Mouse (Mus musculus) cerebellum, adult 9-11 months (tissue): ENCODE data around the gene Dusp14.
A peak's percentile ranks its signal among the peaks of the same experiment; 100 is the strongest.

Experiments used
- DNase-seq: peaks from one replicate; pipeline ENCODE4 v3.0.0; 2022

The Dusp14 gene

DNA sequence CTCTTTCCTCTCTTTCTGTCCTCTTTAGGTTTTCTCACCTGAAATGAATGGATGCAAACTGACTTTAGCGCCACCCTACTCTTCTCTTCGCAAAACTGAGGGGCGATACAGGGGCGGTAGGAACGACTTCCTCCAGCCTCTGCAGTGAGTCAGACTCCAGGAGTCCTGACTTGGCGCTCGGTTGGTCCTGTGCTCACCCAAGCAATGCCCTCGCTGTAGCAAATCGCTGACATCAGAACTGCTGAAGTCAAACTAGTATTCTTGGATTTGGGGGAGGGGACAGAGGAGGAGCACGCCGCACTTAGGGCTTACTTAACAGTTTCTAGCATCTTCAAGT, at the start of gene Dusp14:
Gene Dusp14, minus strand, starts transcription at position 228 of the 337 bp plus-strand sequence.
- peak; percentile 38 for DNase-seq

DNA sequence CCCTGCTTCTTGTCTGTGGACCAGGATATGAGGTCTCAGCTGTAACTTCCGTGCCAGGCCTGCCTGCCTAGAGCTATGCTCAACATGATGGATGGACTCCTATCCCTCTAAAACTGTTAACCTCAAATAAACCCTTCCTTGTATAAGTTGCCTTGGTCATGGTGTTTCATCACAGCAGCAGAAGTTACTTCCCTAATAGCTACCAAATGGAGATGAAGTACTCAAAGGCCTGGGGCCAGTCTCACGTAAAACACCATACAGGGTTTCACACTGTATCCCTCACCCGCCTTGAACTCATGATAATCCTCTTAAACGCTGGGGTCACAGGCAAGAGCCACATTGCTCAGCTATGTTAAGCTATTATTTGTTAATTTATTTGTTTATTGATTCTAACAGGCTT, 48.4 kb upstream of the Dusp14 start:
- DNase-seq = no peak

DNA sequence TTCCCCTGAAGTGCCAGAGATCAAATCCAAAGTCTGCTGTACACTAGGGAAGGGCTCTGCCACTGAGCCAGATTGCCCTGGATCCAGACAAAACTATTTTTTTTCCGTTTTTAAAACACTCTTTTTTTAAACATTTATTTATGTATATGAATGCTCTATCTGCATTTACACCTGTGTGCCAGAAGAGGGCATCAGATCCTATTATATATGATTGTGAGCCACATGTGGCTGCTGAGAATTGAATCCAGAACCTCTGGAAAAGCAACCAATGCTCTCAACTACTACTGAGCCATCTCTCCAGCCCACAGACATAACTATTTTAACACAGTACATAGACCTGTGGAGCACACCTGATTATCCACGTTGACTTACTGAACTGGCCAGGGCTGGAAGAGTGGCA, 47.2 kb upstream of the Dusp14 start:
- DNase-seq = no peak

DNA sequence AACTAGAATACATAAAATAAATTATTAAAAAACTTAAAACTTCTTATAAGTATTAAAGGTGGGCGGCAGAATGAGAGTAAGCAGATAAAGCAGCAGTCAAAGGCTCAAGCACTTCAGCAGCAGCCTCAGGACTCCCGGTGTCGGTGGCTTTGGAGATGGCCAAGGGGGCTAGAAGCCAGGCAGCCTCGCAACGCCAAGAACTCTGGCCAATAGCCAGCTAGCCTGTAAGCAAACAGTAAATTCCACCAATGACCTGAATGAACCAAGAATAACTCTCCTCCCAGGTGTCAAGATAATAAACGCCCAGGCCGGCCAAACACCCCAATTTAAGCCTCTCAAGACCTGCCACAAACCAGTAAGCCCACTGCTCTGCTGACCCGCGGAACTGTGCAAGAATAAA, 46.6 kb upstream of the Dusp14 start:
- DNase-seq = peak; percentile 12

DNA sequence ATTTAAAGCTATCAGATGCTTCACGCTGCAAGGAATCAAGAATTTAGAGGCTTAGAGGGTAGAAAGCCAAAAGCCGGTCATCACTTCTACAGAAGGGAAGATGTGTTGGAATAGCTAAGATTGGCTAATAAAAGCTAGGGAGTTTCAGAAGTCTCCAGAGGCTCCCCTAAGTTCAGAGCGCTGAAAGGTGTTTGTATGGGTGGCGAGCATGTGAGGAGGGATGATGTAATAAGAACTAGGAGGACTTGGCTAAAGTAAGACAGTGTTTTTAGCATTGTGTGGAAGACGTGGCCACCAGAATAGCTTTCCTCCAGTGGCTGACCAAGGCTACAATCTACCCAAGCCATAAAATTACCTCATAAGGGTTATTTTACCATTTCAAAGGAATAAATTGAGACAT, 44.6 kb upstream of the Dusp14 start:
- DNase-seq = no peak

DNA sequence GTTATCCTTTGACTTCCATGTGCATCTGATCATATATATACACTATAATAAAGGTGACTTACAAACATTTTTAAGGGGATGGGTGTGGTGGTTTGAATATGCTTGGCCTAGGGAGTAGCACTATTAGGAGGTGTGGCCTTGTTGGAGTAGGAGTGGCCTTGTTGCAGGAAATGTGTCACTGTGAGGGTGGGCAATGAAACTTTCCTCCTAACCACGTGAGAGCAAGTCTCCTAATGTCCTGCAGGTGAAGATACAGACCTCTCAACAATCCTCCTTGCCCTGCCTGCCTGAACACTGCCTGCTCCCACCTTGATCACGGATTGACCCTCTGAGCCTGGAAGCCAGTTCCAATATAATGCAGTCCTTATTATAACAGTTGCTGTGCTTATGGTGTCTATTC, 38.1 kb upstream of the Dusp14 start:
- no peak for DNase-seq

DNA sequence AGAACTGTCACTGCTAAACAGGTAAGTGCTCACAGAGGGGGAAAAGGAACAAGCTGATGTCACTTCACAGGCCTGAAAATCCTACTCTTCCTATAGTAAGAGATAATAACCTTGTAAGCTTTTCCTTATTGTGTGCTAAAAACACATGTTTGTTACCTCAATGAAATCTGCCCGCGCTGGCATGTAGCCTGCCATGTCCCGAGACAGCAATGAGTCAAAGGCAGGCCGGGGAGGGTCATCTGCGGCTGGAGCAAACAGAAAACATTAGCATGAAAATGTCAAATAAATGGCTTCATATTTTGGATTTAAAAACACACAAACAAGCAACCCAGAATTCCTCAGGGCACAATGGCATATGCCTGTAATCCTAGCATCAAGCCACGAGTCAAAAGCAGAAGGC, 35.0 kb upstream of the Dusp14 start:
- no peak for DNase-seq

DNA sequence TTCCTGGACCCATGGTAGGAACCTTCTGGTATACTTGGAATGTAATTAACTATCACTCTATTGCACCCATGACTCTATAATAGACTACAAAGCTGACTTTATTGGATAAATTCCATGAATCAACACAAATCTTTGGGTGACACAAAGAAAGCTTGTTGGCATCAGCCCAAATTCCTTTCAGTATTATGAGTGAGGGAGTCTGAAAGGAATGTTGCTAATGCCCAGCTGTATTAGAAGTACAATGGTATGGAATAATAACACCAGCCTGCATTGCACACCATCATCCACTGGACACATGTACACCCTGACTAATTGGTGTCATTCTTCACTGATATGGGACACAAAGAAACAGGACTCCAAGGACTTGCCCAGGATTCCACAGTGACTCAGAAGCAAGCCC, 32.1 kb upstream of the Dusp14 start:
- DNase-seq = no peak

DNA sequence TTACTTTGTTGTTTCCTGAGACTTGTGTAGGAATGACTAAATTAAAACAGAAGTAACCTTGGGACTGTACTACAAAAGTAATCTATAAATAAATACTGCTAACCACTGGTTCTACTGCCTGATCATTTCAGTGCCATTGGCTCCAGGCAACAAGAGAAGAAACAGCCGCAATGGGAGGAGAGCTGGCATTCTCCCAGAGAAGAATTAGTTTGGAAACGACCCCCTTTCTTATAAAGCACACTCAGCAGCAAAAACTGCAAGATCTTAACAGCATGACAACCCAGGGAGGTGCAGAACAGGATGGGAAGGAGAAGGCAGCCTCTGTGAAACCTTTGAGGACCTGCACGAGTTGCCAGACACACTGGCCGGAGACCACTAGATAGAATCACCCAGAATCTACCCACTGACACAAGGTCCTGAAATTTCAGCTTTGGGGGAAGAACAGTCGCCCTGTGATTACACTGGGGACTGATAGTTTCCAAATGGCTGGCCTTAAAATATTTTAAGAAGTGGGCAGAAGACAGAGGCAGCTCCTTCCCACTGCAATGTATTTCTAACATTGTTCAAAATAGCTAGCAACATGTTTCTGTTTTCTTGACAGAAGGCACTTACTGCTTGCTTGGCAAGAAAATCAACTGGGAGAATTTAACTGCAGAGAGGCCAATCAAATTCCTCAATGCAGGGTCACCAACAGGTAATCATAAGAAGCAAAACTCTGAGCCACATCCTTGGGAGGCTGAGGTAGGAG, 28.4 kb upstream of the Dusp14 start:
- DNase-seq = no peak

DNA sequence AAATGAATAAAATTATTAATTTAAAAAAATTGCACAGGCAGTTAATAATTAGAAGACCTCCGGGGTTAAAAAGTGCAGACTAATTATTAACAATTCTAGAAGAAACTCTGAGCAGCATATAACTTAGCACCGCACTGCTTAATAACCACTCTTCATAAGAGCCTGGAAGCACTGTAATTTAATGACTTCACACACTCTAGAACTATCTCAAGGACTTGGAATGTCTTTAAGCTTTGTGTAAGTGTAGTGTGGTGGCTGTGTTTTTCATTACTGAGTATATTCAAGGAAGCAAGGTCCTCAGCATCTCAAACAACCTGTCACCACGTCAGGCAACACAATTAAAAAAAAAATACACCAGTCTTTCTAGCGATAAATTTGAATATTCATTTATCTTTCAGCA, 26.0 kb upstream of the Dusp14 start:
- DNase-seq = no peak

DNA sequence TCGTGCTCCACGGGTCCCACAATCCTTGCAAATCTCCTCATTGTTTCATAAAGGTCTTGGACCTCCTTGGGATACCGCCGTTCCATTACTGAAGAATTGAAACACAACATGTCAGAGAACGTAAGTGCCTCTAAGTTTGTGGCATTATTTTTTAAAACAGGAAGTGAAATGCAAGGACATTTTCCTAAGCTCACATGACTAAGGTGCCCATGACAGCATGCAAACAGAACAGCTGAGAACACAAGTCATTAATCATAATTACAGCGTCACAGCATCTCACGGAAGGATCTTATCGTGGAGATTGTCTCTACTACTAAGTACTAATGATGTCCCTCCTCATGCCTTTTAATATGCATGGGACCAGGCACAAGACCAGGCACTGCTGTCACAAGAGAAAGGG, 21.5 kb upstream of the Dusp14 start:
- DNase-seq = no peak

DNA sequence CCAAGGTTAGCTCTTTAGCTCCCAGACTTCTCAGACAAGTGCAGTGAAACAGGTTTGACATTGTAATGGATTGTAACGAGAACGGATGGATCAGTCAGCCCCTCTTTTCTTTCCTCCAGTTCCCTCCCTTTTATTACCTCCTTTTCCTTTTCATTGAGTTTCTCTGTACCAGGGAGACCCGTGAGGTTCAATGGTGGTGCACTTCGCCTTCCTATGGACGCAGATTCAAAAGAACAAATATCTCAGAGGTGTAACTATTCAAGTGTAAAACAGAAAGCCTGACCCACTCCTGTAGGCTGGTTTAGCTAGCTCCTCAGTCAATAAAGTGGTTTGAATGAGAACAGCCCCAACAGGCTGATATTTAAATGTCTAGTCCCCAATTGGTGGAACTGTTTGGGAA, 12.8 kb upstream of the Dusp14 start:
- DNase-seq = no peak

DNA sequence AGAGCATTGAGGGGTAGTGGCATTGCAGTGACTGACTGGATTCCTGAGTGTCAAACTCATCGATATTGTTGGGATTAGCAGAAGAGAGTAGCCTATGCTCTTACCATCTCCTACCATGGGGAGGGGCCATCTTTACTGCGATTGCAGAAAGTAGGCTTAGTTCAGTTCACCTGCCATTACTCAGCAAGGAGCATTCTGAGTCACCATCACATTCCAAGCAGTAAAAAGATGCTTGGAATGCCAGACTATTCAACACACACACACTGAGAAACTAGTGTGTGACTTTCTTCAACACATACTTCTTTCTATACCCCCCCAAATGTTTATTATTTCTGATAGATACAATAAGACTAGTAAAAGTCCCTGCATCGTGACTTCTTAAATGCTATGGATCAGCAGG, 11.3 kb upstream of the Dusp14 start:
- DNase-seq = no peak

DNA sequence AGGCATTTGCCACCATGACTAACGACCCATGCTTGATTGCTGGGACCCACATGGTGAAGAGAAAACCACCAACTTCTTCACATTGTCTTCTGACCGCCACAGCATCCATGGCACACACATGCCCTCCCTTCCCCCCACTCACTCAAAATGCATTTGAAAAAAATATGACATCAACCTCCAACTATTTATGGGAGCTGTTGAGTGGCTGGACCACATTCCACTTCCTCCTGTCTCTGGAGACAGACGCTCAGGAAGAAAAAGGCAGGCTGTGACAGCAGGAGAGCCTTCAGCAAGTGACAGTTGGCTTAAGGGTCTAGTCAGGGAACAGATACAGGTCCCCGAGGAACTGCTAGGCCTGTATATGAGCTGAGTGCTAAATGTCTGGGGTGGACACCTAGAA, 10.8 kb upstream of the Dusp14 start:
- no peak for DNase-seq

DNA sequence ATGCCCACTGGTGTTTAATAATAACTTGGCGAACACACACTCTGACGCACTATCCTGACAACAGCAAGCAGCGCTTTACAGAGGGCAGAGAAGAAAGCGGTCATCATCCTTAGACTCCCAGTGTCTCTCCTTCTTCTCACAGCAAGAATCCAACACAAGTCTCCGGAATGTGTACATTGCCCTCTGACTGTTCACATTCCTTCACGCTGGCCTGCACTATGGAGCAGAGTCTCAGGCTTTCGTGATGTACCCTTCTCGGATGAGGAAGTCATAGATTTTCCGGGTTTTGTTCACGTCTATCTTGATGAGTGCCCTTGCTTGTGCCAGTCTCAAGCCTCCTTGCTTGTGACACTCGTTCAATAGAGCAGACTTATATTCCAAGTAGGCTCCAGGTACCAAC, 10.3 kb upstream of the Dusp14 start:
- no peak for DNase-seq

DNA sequence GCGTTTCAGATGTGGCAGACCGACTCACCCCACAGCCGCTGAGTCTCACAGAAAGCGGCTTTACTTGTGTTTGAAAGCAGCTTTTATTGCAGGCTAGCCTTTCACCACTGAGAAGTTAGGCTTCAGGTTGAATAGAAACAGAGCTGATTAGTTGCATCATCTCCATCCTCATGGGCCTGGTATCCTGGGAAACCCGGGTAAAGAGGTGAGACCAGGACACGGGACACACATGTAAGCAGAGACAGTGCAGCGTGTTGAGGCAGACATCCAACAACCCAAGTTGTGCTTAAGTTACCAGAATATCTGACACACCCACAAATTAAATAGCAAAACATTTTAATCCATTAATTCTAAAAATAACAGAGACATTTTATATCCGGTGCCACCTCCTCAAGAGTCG, 9.5 kb upstream of the Dusp14 start:
- no peak for DNase-seq

DNA sequence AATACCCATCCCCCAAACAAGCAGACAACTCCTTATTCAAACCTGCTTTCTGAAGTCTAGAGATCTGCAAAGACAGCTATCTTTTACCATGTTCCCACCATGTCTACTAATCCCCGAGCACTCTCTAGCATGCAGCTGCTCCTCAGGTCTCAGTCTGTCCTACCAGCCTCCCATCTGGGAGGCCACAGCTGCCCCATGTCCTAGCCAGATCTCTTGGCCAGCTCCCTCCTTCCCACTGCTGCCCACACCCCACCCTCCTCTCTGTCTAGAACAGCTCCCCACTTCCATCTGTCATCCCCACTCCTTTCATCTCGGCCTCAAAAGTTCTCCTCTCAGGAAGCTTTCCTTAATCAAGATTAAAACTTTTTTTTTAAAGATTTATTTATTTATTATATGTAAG, 7.9 kb upstream of the Dusp14 start:
- no peak for DNase-seq

DNA sequence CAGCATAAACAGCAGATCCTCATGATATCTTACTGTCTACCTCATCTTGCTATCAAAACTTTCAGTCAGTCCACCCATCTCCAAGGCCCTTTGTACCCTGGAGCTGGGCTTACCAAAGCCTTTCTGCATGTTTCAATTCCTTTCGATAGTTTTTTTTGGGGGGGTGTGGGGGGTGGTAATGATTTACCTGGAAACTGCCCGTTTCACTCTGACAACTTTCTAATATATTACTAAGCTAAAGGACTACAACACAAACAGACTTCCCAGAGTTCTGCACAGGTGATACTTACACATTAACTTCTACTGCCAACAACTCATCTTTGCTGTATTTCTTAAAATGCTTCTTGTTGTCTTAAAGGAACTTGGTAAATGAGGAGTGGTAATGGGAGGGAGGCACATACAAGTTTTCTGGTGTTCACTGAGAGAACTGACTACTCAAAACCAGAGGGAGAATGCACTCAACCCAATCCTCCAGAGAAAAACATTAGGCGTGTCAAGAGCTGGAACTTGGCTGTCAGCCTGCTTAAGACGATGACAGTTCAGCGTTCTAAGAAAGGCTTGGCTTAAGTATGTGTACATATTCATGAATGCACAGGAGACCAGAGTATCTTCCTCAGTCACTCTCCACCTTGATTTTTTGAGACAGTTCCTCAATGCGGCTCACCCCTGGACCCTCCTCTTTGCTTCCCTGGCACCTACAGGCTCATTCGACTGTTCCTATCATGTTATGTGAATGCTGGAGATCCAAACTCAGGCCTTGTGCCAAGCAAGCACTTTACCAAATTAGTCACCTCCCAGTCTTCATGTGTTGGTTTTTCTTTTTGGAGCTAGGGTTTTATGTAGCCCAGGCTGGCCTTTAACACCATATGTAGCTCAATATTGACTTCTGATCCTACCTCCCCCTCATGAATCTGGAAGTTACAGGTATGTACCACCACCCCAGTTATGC, 5.0 kb upstream of the Dusp14 start:
- DNase-seq = no peak

DNA sequence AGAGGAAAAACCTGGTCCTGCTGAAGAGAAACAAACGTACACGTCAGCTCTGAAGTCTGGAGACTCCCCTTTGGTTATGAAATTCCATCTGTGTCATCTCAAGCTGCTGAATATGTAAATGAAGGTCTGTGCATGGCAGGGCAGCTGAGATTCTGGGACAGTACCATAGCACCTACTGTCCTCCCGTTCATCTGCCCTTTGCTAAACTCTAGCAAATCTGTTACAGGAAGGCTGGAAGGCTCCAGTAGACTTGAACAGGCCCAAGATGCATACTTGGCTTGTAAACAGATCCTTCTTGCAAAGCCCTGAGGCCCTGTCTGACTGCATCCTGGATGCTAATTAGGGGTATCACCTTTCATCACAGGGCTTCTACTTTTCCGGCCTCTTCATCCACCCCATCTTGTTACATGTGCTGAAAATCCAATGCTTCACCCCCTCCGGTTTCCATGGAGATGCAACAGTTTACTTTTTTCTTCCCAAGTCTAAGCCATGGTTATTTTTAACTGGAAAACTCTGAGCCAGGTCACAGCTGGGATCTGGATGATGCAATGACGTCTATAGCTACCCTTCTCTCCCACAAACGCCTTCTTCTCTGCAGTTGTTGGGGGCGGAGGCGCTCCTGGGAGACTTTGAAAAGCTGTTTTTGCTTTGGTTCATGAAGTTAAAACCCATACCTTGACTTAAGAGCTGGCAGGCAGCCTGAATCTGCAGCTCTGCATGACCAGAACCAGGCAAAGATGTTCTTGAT, 4.0 kb upstream of the Dusp14 start:
- peak; percentile 6 for DNase-seq

DNA sequence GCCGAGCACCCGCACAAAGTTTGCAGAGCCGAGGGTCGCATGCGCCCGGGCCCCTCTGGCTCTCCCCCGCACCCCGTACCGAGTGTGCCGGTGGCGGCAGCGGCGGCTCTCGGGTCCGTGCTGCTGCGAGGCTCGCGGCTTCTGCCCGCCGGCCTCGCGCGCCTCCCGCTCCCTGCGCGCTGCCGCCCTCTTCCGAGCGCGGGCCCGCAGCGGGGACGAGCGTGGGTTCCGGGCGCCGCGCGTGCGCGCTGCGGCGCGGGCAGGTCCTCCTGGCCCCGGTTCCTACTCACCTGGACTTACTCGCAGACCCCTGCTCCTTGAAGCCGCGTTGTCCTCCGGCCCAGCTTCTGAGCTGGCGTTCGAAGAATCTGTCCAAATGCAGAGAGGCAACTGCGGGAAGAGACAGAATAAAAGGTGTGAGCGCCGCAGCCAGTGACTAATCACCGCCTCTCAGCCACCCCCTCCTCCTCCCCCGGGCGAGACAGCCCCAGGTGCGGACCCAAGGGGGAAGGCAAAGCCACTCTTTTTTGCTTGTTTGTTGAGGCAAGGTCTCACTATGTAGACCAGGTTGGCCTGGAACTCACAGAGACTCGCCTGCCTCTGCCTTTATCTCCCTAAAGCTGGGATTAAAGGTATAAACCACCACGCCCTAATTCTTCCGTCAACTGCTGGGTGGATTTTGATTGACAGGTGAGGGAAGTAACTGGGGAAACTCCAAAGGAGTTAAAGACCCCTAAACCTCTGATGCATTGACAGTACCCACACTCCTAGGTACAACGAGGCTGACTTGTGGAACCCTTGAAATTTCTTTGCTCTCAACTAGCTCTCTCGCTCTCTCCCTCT, 649 bp downstream of the Dusp14 start:
- peak; percentile 82 for DNase-seq

DNA sequence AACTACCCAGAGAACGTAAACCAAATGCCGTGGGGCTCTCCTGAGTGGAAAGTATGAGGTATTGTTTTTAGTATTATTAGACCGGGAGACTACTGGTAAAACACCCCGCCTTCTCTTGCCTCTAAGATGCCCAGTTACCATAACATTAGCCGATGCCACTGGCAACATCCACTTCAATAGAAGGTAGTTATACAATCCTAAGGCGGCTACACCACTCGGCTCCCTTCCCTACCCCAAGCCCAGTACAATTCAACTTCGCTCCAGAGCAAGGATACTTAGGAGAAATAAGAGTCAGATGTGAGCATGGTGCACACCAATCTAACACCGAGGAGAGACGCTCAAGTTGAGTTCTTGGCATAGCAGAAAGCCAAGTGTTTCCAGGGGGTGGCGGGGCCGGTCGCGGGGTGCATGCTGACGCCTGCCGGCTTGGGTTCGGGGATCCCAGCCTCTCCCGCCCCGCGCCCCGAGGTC, 1.3 kb downstream of the Dusp14 start:
- DNase-seq = no peak

DNA sequence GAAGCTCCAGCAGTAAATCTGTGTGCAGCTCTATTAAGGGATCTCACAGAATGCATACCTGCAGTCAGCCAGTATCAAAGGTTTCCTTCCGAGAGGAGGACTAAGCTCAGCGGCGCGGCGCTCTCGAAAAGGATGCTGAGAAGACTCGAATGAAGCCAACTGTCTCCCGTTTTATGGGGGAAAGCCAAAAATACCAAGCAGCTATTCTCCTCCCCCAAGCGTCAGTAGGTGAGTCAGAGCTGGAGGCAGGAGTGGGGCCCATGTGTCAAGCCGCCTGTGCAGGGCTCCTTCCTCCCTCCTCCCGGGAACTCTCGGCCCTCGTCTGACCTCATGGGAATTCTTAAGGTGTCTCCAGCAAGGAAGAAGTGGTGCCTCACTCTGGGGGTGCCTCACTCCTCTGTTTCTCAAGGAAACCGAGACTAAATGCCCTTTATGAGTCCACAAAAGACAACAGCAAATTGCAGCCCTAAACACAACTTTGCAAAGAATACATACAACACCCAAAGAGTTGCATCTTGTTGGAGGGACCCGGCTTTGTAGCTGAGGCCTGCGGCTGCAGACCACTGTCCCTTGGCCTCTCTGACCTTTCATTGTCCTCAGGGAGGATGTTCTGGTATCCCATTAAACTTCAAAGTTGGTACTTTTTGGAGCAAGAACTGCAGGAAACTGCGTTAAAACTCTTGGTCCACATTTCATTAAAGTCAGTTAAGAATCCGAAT, 2.0 kb downstream of the Dusp14 start:
- peak; percentile 90 for DNase-seq
